Mouse (Mus musculus) liver, embryonic 14.5 days (tissue): ENCODE data around the gene E2f2. TPM values are rescaled to one million over a fixed set of nuclear protein-coding genes. Genes with fewer than 3 reads are reported as not detected.
A peak's percentile ranks its signal among the peaks of the same experiment; 100 is the strongest.

Experiments used
- ATAC-seq: fragments of 200-750 bp; cut with Nextera tagmentation; 2 replicates; pipeline ENCODE4 v1.8.0; 2017; ENCODE audit warnings: moderate number of reproducible peaks, mild to moderate bottlenecking, moderate library complexity; ENCODE audit not compliant: insufficient read depth
- DNase-seq, 3 experiments: peaks; one replicate each; pipeline ENCODE4 v3.0.0-alpha.2; 2012 to 2013; ENCODE audit warnings: low read depth in 3 of 3, low spot score in 3 of 3
- H3K27ac ChIP-seq: fragments of 300-500 bp; sonication (generic); 2 replicates; pipeline ENCODE4 v1.5.1; 2014; ENCODE audit warnings: moderate library complexity, mild to moderate bottlenecking, control low read depth, inconsistent platforms
- H3K27me3 ChIP-seq: fragments of 300-500 bp; sonication (generic); 2 replicates; pipeline ENCODE4 v1.6.1; 2014; ENCODE audit warnings: mild to moderate bottlenecking, low read length, moderate library complexity; ENCODE audit not compliant: control insufficient read depth, insufficient read depth
- H3K36me3 ChIP-seq: fragments of 300-500 bp; sonication (generic); replicated peaks from 2 replicates; pipeline ENCODE4 v1.6.1; 2014; ENCODE audit warnings: low read depth; ENCODE audit not compliant: control insufficient read depth, insufficient read depth
- H3K4me1 ChIP-seq, 2 experiments: fragments of 200-500 bp in 1 of 2; fragments of 300-500 bp in 1 of 2; sonication (generic) in 1 of 2; replicated peaks; 2 replicates each; pipeline ENCODE4 v1.6.1; 2012 to 2014; ENCODE audit warnings: antibody characterized with exemption in 1 of 2, inconsistent platforms in 1 of 2, low read length in 1 of 2; ENCODE audit not compliant: control insufficient read depth in 2 of 2, insufficient read depth in 2 of 2
- H3K4me2 ChIP-seq: fragments of 300-500 bp; sonication (generic); 2 replicates; pipeline ENCODE4 v1.6.1; 2014; ENCODE audit warnings: low read depth, mild to moderate bottlenecking, control low read depth, moderate library complexity
- H3K4me3 ChIP-seq, 2 experiments: fragments of 200-500 bp in 1 of 2; fragments of 300-500 bp in 1 of 2; sonication (generic) in 1 of 2; 2 replicates each; pipeline ENCODE4 v1.5.1; 2012 to 2014; ENCODE audit warnings: low read depth in 2 of 2, low read length in 2 of 2, mild to moderate bottlenecking in 2 of 2, control low read depth in 1 of 2, inconsistent platforms in 1 of 2, moderate library complexity in 1 of 2; ENCODE audit not compliant: insufficient read depth in 1 of 2
- H3K9ac ChIP-seq: fragments of 300-500 bp; sonication (generic); replicated peaks from 2 replicates; pipeline ENCODE4 v1.6.1; 2014; ENCODE audit warnings: mild to moderate bottlenecking, control low read depth, moderate library complexity
- H3K9me3 ChIP-seq: fragments of 300-500 bp; sonication (generic); 2 replicates; pipeline ENCODE4 v1.6.1; 2016; ENCODE audit warnings: low read length, mixed read lengths; ENCODE audit not compliant: control insufficient read depth
- CTCF ChIP-seq: IDR thresholded peaks from 2 replicates; pipeline ENCODE4 v1.5.1; 2016; ENCODE audit warnings: antibody characterized with exemption, low read depth, control low read depth
- EP300 ChIP-seq: IDR thresholded peaks from 2 replicates; pipeline ENCODE4 v1.6.1; 2016; ENCODE audit warnings: antibody characterized with exemption, low read depth
- whole genome bisulfite sequencing: fragments of 180-500 bp; shearing (Covaris S2); extraction: QIAGEN DNeasy Blood & Tissue Kit; methylation state at CpG from one replicate; pipeline ENCODE4 v1.1.7; 2014; ENCODE audit not compliant: insufficient replicate concordance; 5-methylcytosine and 5-hydroxymethylcytosine counted together
- polyA plus RNA-seq, 2 experiments: library from polyadenylated mRNA; depleted of rRNA in 1 of 2; stranded (reverse) in 1 of 2; unstranded in 1 of 2; fragments of >200 nt; fragmentation: Nextera tagmentation in 1 of 2; extraction: Ambion mirVana in 1 of 2; gene quantifications; 2 replicates each; pipeline versions ENCODE4 v1.2.1 to v1.2.3; 2012 to 2014

The E2f2 gene
- polyA plus RNA-seq, 2 experiments, result 40.5 to 50.3 TPM

GRCm38 (mm10) chr4:136174216-136175193, 2.3 kb downstream of the E2f2 start:
- WGBS, result 33% methylated on average over 13 of the region's 13 CpGs
- Histone ChIP-seq H3K9ac (peak overlapping the region; percentile 99), H3K4me1 (peaks cover 52 to 55% of the 10 kb centered on the region in 2 experiments), H3K4me2 (peak overlapping the region; percentile 97), H3K27me3 (no peaks in the 10 kb centered on the region), H3K27ac (peak overlapping the region; percentile 96), H3K9me3 (no peaks in the 10 kb centered on the region), H3K4me3 (peak overlapping the region; percentile 68 to 92), H3K36me3 (peaks cover 40% of the 10 kb centered on the region)
- TF ChIP-seq CTCF (peak; percentile 69), EP300 (peak; percentile 78)
- ATAC-seq (peak; percentile 77), DNase-seq (peak; percentile 87 to 91 (median 88))

GRCm38 (mm10) chr4:136176022-136176552, 3.9 kb downstream of the E2f2 start:
- peaks cover 56% of the 10 kb centered on the region for H3K36me3 ChIP-seq
- TF ChIP-seq EP300 (no peak), CTCF (no peak)
- H3K27ac ChIP-seq, result peak overlapping the region; percentile 96
- H3K4me2 ChIP-seq, result peak overlapping the region; percentile 97
- no peaks in the 10 kb centered on the region for H3K27me3 ChIP-seq
- peak overlapping the region; percentile 44 to 68 for H3K4me3 ChIP-seq
- peaks cover 66 to 71% of the 10 kb centered on the region in 2 experiments for H3K4me1 ChIP-seq
- 73% methylated on average over 10 of the region's 10 CpGs for WGBS
- DNase-seq (no peak), ATAC-seq (no peak)
- H3K9me3 ChIP-seq, result no peaks in the 10 kb centered on the region
- H3K9ac ChIP-seq, result peak overlapping the region; percentile 99

- Histone ChIP-seq H3K27ac (peak overlapping the region; percentile 96), H3K36me3 (peaks cover 68% of the 10 kb centered on the region), H3K4me3 (peak overlapping the region; percentile 44 to 68), H3K27me3 (no peaks in the 10 kb centered on the region), H3K4me2 (peak overlapping the region; percentile 97), H3K4me1 (peaks cover 62 to 68% of the 10 kb centered on the region in 2 experiments), H3K9me3 (no peaks in the 10 kb centered on the region), H3K9ac (peak overlapping the region; percentile 99)
- DNase-seq (no peak), ATAC-seq (no peak; the same call in 1 of the 2 replicates)
- TF ChIP-seq EP300 (no peak), CTCF (no peak; the same call in 1 of the 2 replicates)
- WGBS, result 9% methylated on average over 8 of the region's 8 CpGs
These were observed 5.0 kb downstream of the E2f2 start for GRCm38 (mm10) chr4:136177244-136177611.

- DNase-seq (peak; percentile 88 to 96 (median 91)), ATAC-seq (peak; percentile 83)
- no peaks in the 10 kb centered on the region for H3K9me3 ChIP-seq
- no peaks in the 10 kb centered on the region for H3K27me3 ChIP-seq
- TF ChIP-seq EP300 (peak; percentile 93), CTCF (no peak)
- H3K4me1 ChIP-seq, result peaks cover 62 to 68% of the 10 kb centered on the region in 2 experiments
- peak overlapping the region; percentile 49 to 68 for H3K4me3 ChIP-seq
- H3K36me3 ChIP-seq, result peaks cover 74% of the 10 kb centered on the region
- peak overlapping the region; percentile 97 for H3K4me2 ChIP-seq
- H3K9ac ChIP-seq, result peak overlapping the region; percentile 99
- H3K27ac ChIP-seq, result peak overlapping the region; percentile 96
- 10% methylated on average over 11 of the region's 11 CpGs for WGBS
These were observed 5.6 kb downstream of the E2f2 start for GRCm38 (mm10) chr4:136177612-136178474.
